Mouse (Mus musculus) heart, adult 8-10 months (tissue): Measurements from ENCODE around the gene Atpaf2. TPM values are rescaled to one million over a fixed set of nuclear protein-coding genes. Genes with fewer than 3 reads are reported as not detected.
"Not testable (repeated sequence)": the region's sequence is repeated elsewhere in the genome, so short reads cannot be mapped to it uniquely, and the experiment has no call there.

Experiments used
- DNase-seq: peaks from one replicate; pipeline ENCODE4 v3.0.0; 2022; ENCODE audit warnings: low spot score
- total RNA-seq, 4 experiments: library from RNA; stranded (reverse); gene quantifications; 2 replicates each; pipeline ENCODE4 v1.2.4; 2022

The Atpaf2 gene
- total RNA-seq: 10 to 100 TPM; 41.7 to 49.1 (median 43.6) TPM

DNA sequence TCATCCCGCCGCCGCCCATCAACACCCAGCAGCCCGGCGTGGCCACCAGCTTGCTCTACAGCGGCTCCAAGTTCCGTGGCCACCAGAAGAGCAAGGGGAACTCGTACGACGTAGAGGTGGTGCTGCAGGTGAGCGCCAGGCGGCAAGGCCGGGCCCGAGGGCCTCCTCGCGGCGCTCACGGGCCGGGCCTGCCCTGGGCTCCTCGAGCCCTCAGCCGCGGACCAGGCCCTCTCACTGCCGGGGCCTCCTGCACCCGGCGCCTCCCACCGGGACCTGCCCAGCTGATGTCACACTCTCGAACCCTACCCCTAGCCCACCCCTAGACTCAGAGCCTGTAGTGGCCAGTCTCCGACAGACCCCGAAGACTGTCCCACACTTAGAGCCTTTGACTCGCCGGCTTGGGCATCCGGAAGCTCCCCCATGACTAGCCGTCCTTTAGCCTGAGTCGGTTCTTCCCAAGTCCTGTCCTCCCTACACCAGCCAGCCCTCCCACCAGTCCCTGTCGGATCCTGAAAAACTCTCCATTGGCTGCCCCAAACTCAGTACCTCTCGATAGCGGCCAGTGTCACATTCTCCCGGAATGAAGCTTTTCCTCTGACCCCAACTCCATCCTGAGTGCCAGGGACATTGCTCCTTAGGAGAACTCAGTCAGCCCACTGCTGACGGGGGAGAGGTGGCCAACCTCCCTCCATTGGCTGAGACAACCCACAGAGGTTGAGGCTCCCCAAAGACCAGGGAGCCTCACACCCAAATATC, at the start of gene Atpaf2:
Atpaf2 (minus strand) TSS at position 741 of the 756 bp plus-strand sequence.
- peak; percentile 7 for DNase-seq

DNA sequence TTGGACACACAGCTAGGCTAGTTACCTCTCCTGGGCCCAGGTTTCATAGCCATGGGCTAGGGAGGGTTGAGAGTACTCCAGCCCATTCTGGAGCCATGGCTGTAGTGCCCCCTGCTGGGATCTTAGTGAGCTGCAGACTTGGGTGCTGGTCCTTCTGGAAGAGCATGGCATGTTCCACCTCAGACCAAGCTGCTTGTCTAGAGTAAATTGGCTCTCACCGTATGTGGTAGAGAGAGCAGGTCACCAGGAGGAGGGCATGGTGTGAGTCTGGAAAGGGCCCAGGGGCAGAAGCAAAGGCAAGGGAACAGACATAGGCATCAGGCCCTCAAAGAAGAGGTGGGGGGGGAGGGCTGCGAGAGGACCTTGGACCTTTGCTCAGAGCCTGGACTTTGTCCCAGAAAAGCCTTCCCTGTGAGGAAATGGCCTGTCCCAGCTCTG, 47.7 kb upstream of the Atpaf2 start:
- DNase-seq: peak; percentile 6

GRCm38 (mm10) chr11:60457973-60458372, 39.7 kb upstream of the Atpaf2 start:
- no peak for DNase-seq

GRCm38 (mm10) chr11:60454745-60455087, 36.5 kb upstream of the Atpaf2 start:
- peak; percentile 6 for DNase-seq

DNA sequence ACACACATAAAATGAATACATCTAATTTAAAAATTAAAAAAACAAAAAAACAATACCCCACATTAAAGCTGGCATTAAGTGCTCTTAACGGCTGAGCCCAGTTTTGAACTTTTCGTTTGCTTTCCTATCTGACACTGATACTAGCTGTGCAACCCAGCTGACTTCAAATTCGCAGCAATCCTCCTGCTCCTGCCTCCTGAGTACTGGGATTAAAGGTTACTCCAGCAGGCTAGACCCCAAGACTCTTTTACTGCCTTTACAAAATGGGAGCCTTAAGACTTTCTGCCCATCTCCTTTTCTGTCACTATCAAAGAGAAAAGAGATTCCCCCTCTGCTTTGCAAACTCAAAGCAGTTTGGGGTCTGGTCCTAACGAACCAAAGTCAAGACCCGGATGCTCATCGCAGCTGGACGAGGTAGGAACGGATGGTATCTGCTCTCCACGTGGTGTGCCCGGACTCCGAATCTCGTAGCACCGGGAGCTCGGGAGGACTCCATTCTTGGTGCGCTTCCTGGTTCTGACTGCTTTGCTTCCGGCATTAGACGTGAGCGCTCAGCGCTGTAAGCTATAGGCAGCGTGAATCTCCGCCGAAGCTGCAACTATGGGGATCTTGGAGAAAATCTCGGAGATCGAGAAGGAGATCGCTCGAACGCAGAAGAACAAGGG, 36.0 kb upstream of the Atpaf2 start, which contains the start of gene Drg2:
Drg2 (plus strand) TSS at position 512 of the 665 bp plus-strand sequence.
- peak; percentile 88 for DNase-seq

DNA sequence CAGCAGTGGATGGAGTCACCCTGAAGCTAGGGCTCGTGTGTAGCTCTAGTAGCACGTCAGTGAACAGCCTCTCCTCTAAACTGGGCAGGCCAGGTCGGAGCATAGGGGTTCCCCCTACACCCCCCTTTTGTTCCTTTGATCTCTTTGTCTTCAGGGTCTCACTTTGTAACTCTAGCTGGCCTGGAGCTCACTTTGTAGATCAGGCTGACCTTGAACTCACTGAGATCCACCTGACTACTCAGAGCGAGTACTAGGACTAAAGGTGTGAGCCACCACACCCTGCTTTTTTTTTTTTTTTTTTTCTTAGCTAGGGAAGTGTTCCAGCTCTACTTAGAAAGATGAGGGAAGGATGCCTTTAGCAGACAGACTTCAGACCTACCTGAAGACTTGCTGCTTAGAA, 25.8 kb upstream of the Atpaf2 start:
- no peak for DNase-seq

- no peak for DNase-seq
Measured at GRCm38 (mm10) chr11:60442896-60443295, 24.6 kb upstream of the Atpaf2 start.

DNA sequence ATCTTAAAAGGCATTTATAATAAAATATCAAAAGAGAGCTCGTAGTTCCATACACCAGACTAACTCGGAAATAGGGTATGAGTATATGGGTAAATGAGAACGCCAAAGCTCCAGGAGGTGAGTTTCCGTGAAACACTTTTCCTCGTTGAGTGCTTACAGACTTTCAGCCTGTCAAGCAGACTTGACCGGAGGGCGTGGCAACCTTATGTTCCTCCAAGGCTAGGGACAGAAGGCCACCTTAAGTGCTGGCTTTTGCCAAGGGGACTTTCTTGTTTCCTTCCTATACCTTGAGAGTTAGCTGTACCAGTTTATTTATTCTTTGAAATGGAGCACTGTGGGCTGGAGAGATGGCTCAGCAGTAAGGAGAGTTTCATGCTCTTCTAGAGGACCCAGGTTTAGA, 21.9 kb upstream of the Atpaf2 start:
- DNase-seq: no peak

DNA sequence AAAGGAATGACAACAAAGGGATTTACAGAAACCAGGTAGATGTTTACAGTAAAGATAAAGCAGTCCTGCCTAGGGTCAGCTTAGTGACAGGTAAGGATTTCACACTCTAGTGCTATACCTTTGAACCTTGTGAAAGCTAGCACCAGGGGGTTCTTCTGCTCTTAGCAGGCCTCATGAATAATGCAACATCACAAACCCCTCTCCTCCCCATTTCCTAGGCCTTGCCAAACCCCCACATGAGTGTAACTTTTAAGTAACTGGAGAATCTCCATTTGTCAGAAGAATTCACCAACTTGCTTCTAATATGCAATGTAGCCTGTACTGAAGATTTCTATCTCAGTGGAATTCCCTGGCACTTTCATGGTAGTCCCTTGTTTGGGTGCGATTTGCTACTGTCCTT, 21.4 kb upstream of the Atpaf2 start:
- not testable (repeated sequence) for DNase-seq

DNA sequence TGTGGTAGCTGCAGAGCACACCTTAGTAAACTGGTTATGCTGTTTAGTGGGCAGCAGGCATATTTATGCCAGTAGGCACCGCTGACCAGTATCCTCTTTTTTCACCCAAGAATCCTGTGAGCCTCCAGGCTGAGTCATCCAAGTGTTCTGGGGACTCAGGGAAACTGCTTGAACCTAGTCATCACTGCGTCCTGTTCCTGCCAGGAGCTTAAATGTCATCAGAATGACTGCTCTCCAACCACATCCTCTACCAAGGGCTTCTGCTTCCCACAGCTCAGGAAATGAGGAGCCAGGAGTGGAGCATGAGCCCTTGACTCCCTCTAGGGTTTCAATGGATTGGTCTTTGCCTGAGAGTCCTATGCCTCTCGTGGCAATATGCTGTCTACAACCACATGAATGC, 18.4 kb upstream of the Atpaf2 start:
- DNase-seq: no peak

DNA sequence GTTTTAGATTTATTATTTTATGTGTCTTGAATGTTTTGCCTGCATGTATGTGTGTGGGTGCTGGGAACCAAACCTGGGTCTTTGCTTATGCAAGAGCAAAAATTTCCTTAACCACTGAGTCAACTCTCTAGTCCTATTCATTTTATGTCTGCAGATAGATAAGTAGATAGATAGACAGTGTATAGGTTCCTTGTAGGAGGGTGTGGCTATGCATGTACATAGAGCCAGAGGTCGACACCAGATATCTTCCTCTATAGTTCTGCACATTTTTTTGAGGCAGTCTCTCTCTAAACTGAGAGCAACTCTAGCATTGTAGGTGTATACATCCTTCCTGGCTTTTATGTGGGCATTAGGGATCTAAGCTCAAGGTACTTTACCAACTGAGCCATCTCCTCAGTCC, 16.9 kb upstream of the Atpaf2 start:
- DNase-seq: no peak

GRCm38 (mm10) chr11:60433501-60433900, 15.2 kb upstream of the Atpaf2 start:
- DNase-seq: no peak

DNA sequence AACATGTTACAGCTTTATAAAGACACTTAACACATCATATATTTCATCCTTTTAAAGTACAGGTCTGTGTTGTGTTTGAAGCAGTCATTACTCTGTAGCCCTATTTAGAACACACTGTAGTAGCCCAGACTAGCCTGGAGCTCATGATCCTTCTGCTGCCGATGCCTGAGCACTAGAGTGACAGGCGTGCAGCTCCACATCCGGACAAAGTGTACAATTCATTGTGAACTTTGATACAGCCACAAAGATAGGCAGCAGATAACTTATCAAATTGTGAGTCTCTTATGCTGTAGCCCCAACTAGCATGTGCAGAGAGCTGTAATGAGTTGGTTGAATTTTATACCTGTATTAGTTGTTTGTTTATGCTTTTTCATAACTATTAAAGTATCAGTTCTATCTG, 9.4 kb upstream of the Atpaf2 start:
- DNase-seq: no peak

GRCm38 (mm10) chr11:60426417-60426816, 8.2 kb upstream of the Atpaf2 start:
- DNase-seq: no peak

DNA sequence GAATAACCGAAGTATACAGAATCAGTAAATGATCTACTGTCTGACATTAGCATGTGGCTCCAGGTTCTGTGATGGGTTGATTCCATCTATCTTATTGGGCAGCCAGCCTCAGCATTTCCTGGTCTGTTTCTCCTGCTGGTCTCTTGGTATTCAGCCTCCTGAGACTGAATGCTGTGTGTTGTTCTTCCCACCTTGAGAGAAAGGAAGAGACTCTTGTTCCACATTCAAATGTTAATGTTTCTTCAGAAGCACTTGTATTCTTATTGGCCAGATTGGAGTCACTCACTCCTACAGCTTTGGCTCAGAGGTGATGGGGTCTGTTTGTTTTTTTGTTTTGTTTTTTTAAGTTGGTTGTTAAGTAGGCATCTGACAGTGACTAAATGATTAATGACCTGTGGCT, 4.7 kb upstream of the Atpaf2 start:
- no peak for DNase-seq

GRCm38 (mm10) chr11:60422046-60422668, 3.9 kb upstream of the Atpaf2 start:
- DNase-seq: no peak

GRCm38 (mm10) chr11:60418473-60418803, 181 bp upstream of the Atpaf2 start:
- DNase-seq: no peak

GRCm38 (mm10) chr11:60416963-60417716, 1.1 kb downstream of the Atpaf2 start, which contains the start of gene Gid4:
TSS of gene Gid4 (plus strand) at chr11:60417145.
- DNase-seq: peak; percentile 98

- no peak for DNase-seq
Measured at GRCm38 (mm10) chr11:60416590-60416962, 1.7 kb downstream of the Atpaf2 start.

DNA sequence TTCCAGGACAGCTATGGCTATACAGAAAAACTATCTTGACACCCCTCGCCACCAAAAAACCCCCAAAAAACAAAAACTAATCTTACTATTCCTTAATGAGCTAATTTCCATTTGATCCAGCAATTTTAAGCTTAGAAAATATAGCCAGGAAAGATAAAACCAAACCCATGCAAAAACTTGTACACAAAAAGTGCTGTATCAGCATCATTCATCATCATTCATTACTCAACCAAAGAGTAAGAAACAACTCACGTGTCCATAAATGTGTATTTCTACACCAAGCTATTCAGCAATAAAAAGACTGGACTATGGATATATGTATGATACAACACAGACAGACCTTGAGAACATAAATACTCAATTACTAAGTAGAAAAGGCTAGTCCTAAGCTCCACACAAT, 5.3 kb downstream of the Atpaf2 start:
- DNase-seq: no peak

DNA sequence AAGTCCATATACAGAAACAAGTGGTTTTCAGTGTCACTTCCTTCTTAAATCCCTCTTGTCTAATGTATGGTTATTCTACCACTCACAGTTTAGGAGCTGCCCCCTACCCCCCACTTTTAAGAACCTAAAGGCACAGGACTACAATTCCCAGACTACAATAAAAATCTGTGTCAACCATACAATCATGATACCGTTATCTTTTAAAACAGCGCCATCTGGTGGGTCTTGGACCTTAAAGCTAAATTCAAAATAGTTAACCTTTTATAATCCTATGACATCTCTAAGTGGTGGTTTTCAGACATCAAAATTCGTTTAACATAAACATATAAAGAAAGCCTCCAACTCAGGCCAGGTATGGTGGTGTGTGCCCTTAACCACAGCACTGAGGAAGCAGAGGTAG, 6.1 kb downstream of the Atpaf2 start:
- DNase-seq: peak; percentile 76

DNA sequence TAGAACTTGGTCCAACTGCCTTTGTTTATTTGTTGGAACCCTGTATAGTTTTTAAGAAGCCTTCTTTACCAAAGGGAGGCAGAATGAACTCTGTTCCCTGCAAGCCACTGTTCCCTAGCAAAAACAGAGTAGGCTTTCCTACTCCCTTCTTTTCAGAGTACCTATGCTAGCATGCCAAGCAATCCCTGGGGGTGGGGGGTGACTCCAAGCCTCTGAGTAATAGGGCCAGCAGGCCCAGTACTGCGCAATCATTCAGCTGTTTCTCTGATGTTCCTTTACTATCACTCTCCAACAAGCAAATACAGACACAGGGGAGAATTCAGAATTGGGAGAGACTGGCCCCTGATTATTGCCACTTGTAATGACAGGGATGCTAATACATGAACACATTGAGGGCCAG, 11.7 kb downstream of the Atpaf2 start:
- DNase-seq: no peak
